Mouse (Mus musculus): ENCODE measurements around the gene Fermt3. TPM values are rescaled to one million over a fixed set of nuclear protein-coding genes. Genes with fewer than 3 reads are reported as not detected.

Fermt3 gene
- polyA plus RNA-seq, 1 experiment from 2014 or later, result 3.5 TPM

GRCm38 (mm10) chr19:7040637-7041130, 21.4 kb upstream of the Fermt3 start:
- H3K4me1 ChIP-seq (ENCODE audit: control insufficient read depth, insufficient read depth, low read length), result peaks cover 30% of the 10 kb centered on the region
- WGBS, result 28% methylated on average over 13 of the region's 13 CpGs
- ATAC-seq, result 0 out of 2 replicates have a peak, but pooled peaks have one; percentile 1
- H3K27ac ChIP-seq (ENCODE audit: low read length), result peak overlapping the region; percentile 95
- no peaks in the 10 kb centered on the region for H3K36me3 ChIP-seq (ENCODE audit: control insufficient read depth, insufficient read depth, low read length)
- H3K9ac ChIP-seq (ENCODE audit: low read depth, low read length), result peak overlapping the region; percentile 87
- H3K9me3 ChIP-seq (replicated peaks; ENCODE audit: control insufficient read depth, low read length, poor library complexity, severe bottlenecking), result no peaks in the 10 kb centered on the region
- H3K4me3 ChIP-seq (ENCODE audit: low read depth, low read length), result peak overlapping the region; percentile 57
- H3K27me3 ChIP-seq (ENCODE audit: control insufficient read depth, insufficient read depth, low read depth, low read length), result no peaks in the 10 kb centered on the region
- H3K4me2 ChIP-seq (ENCODE audit: low read length), result peak overlapping the region; percentile 93

GRCm38 (mm10) chr19:7039841-7040636, 20.8 kb upstream of the Fermt3 start, which contains the start of gene Stip1:
TSS of gene Stip1 (minus strand) at chr19:7039967.
- ATAC-seq, result peak; percentile 99
- Histone ChIP-seq H3K4me1 (ENCODE audit: control insufficient read depth, insufficient read depth, low read length) (peaks cover 30% of the 10 kb centered on the region), H3K4me2 (ENCODE audit: low read length) (peak within 1 kb of the TSS; percentile 93), H3K9ac (ENCODE audit: low read depth, low read length) (peak within 1 kb of the TSS; percentile 91), H3K4me3 (ENCODE audit: low read depth, low read length) (peak within 1 kb of the TSS; percentile 91), H3K9me3 (replicated peaks; ENCODE audit: control insufficient read depth, low read length, poor library complexity, severe bottlenecking) (no peaks in the 10 kb centered on the region), H3K27me3 (ENCODE audit: control insufficient read depth, insufficient read depth, low read depth, low read length) (no peaks in the 10 kb centered on the region), H3K27ac (ENCODE audit: low read length) (peak within 1 kb of the TSS; percentile 95), H3K36me3 (ENCODE audit: control insufficient read depth, insufficient read depth, low read length) (no peaks in the 10 kb centered on the region)
- WGBS, result under 1% methylated on average over 46 of the region's 49 CpGs

GRCm38 (mm10) chr19:7039088-7039720, 19.9 kb upstream of the Fermt3 start:
- ATAC-seq, result peak; percentile 6; the same call in 1 of the 2 replicates
- under 1% methylated on average over 35 of the region's 35 CpGs for WGBS
- H3K9me3 ChIP-seq (replicated peaks; ENCODE audit: control insufficient read depth, low read length, poor library complexity, severe bottlenecking), result no peaks in the 10 kb centered on the region

GRCm38 (mm10) chr19:7034006-7034405, 14.7 kb upstream of the Fermt3 start:
- H3K4me2 ChIP-seq (ENCODE audit: low read length), result no peak overlapping the region
- H3K4me3 ChIP-seq (ENCODE audit: low read depth, low read length), result no peak overlapping the region
- H3K27me3 ChIP-seq (ENCODE audit: control insufficient read depth, insufficient read depth, low read depth, low read length), result no peaks in the 10 kb centered on the region
- H3K9me3 ChIP-seq (replicated peaks; ENCODE audit: control insufficient read depth, low read length, poor library complexity, severe bottlenecking), result no peaks in the 10 kb centered on the region
- H3K36me3 ChIP-seq (ENCODE audit: control insufficient read depth, insufficient read depth, low read length), result peaks cover 37% of the 10 kb centered on the region
- peaks cover 23% of the 10 kb centered on the region for H3K4me1 ChIP-seq (ENCODE audit: control insufficient read depth, insufficient read depth, low read length)
- WGBS, result 88% methylated on average over 5 of the region's 5 CpGs
- ATAC-seq, result no peak
- H3K27ac ChIP-seq (ENCODE audit: low read length), result no peak overlapping the region
- no peak overlapping the region for H3K9ac ChIP-seq (ENCODE audit: low read depth, low read length)

More at GRCm38 (mm10) chr19:7039088-7039720, 19.9 kb upstream of the Fermt3 start:
- Histone ChIP-seq H3K9ac (ENCODE audit: low read depth, low read length) (peak overlapping the region; percentile 91), H3K27me3 (ENCODE audit: control insufficient read depth, insufficient read depth, low read depth, low read length) (no peaks in the 10 kb centered on the region), H3K36me3 (ENCODE audit: control insufficient read depth, insufficient read depth, low read length) (peaks cover 5% of the 10 kb centered on the region; the same call in 1 of the 2 replicates), H3K4me2 (ENCODE audit: low read length) (peak overlapping the region; percentile 84), H3K27ac (ENCODE audit: low read length) (peak overlapping the region; percentile 89), H3K4me3 (ENCODE audit: low read depth, low read length) (peak overlapping the region; percentile 91), H3K4me1 (ENCODE audit: control insufficient read depth, insufficient read depth, low read length) (peaks cover 30% of the 10 kb centered on the region)

GRCm38 (mm10) chr19:7029531-7029930, 10.3 kb upstream of the Fermt3 start:
- ATAC-seq, result no peak
- no peak overlapping the region for H3K4me3 ChIP-seq (ENCODE audit: low read depth, low read length)
- 98% methylated on average over 5 of the region's 5 CpGs for WGBS
- H3K9ac ChIP-seq (ENCODE audit: low read depth, low read length), result no peak overlapping the region
- no peaks in the 10 kb centered on the region for H3K9me3 ChIP-seq (replicated peaks; ENCODE audit: control insufficient read depth, low read length, poor library complexity, severe bottlenecking)
- no peaks in the 10 kb centered on the region for H3K4me1 ChIP-seq (ENCODE audit: control insufficient read depth, insufficient read depth, low read length)
- no peaks in the 10 kb centered on the region for H3K27me3 ChIP-seq (ENCODE audit: control insufficient read depth, insufficient read depth, low read depth, low read length)
- H3K27ac ChIP-seq (ENCODE audit: low read length), result no peak overlapping the region
- no peak overlapping the region for H3K4me2 ChIP-seq (ENCODE audit: low read length)
- peaks cover 62% of the 10 kb centered on the region for H3K36me3 ChIP-seq (ENCODE audit: control insufficient read depth, insufficient read depth, low read length)

- H3K4me2 ChIP-seq (ENCODE audit: low read length), result no peak overlapping the region
- H3K9ac ChIP-seq (ENCODE audit: low read depth, low read length), result no peak overlapping the region
- H3K27ac ChIP-seq (ENCODE audit: low read length), result no peak overlapping the region
- H3K27me3 ChIP-seq (ENCODE audit: control insufficient read depth, insufficient read depth, low read depth, low read length), result no peaks in the 10 kb centered on the region
- no peaks in the 10 kb centered on the region for H3K4me1 ChIP-seq (ENCODE audit: control insufficient read depth, insufficient read depth, low read length)
- no peak overlapping the region for H3K4me3 ChIP-seq (ENCODE audit: low read depth, low read length)
- 51% methylated on average over 3 of the region's 3 CpGs for WGBS
- no peaks in the 10 kb centered on the region for H3K9me3 ChIP-seq (replicated peaks; ENCODE audit: control insufficient read depth, low read length, poor library complexity, severe bottlenecking)
- H3K36me3 ChIP-seq (ENCODE audit: control insufficient read depth, insufficient read depth, low read length), result peaks cover 33% of the 10 kb centered on the region
- peak; percentile 71; the same call in 1 of the 2 replicates for ATAC-seq
Measured at GRCm38 (mm10) chr19:7020224-7020641, 964 bp upstream of the Fermt3 start.

- Histone ChIP-seq H3K27ac (ENCODE audit: low read length) (no peak overlapping the region), H3K9me3 (replicated peaks; ENCODE audit: control insufficient read depth, low read length, poor library complexity, severe bottlenecking) (no peaks in the 10 kb centered on the region), H3K4me3 (ENCODE audit: low read depth, low read length) (no peak overlapping the region), H3K4me1 (ENCODE audit: control insufficient read depth, insufficient read depth, low read length) (no peaks in the 10 kb centered on the region), H3K27me3 (ENCODE audit: control insufficient read depth, insufficient read depth, low read depth, low read length) (no peaks in the 10 kb centered on the region), H3K36me3 (ENCODE audit: control insufficient read depth, insufficient read depth, low read length) (peaks cover 20% of the 10 kb centered on the region), H3K4me2 (ENCODE audit: low read length) (no peak overlapping the region), H3K9ac (ENCODE audit: low read depth, low read length) (no peak overlapping the region)
- ATAC-seq, result no peak
- 94% methylated on average over 11 of the region's 11 CpGs for WGBS
Measured at GRCm38 (mm10) chr19:7018546-7018945, 723 bp downstream of the Fermt3 start.

GRCm38 (mm10) chr19:7017541-7018457, 1.5 kb downstream of the Fermt3 start:
- no peak overlapping the region for H3K4me2 ChIP-seq (ENCODE audit: low read length)
- H3K9ac ChIP-seq (ENCODE audit: low read depth, low read length), result no peak overlapping the region
- peaks cover 15% of the 10 kb centered on the region for H3K36me3 ChIP-seq (ENCODE audit: control insufficient read depth, insufficient read depth, low read length)
- no peaks in the 10 kb centered on the region for H3K9me3 ChIP-seq (replicated peaks; ENCODE audit: control insufficient read depth, low read length, poor library complexity, severe bottlenecking)
- 85% methylated on average over 12 of the region's 12 CpGs for WGBS
- no peaks in the 10 kb centered on the region for H3K4me1 ChIP-seq (ENCODE audit: control insufficient read depth, insufficient read depth, low read length)
- no peak for ATAC-seq
- no peaks in the 10 kb centered on the region for H3K27me3 ChIP-seq (ENCODE audit: control insufficient read depth, insufficient read depth, low read depth, low read length)
- no peak overlapping the region for H3K27ac ChIP-seq (ENCODE audit: low read length)
- H3K4me3 ChIP-seq (ENCODE audit: low read depth, low read length), result no peak overlapping the region

All from midbrain, embryonic 16.5 days (tissue).